Mouse (Mus musculus) hindbrain, postnatal 0 days (tissue): ENCODE results near the gene Fancg. TPM values are rescaled to one million over a fixed set of nuclear protein-coding genes. Genes with fewer than 3 reads are reported as not detected.
A peak's percentile ranks its signal among the peaks of the same experiment; 100 is the strongest.

Experiments
- ATAC-seq: fragments of 200-750 bp; cut with Nextera tagmentation; 2 replicates; pipeline ENCODE4 v1.8.0; 2017; ENCODE audit warnings: mild to moderate bottlenecking, moderate TSS enrichment, moderate library complexity
- DNase-seq: peaks from one replicate; pipeline ENCODE4 v3.0.0-alpha.2; 2015; ENCODE audit warnings: low spot score
- H3K27ac ChIP-seq: fragments of 300-500 bp; sonication (generic); 2 replicates; pipeline ENCODE4 v1.5.1; 2014; ENCODE audit warnings: mild to moderate bottlenecking
- H3K27me3 ChIP-seq: fragments of 300-500 bp; sonication (generic); 2 replicates; pipeline ENCODE4 v1.6.1; 2014; ENCODE audit warnings: low read length, mixed read lengths; ENCODE audit not compliant: insufficient read depth
- H3K36me3 ChIP-seq: fragments of 300-500 bp; sonication (generic); 2 replicates; pipeline ENCODE4 v1.6.1; 2014; ENCODE audit warnings: low read length, mixed read lengths; ENCODE audit not compliant: insufficient read depth
- H3K4me1 ChIP-seq: fragments of 300-500 bp; sonication (generic); 2 replicates; pipeline ENCODE4 v1.6.1; 2014; ENCODE audit warnings: antibody characterized with exemption, low read length, mixed read lengths; ENCODE audit not compliant: insufficient read depth
- H3K4me2 ChIP-seq: fragments of 300-500 bp; sonication (generic); 2 replicates; pipeline ENCODE4 v1.6.1; 2014; ENCODE audit warnings: low read depth, mild to moderate bottlenecking, low read length, moderate library complexity, mixed read lengths
- H3K4me3 ChIP-seq: fragments of 300-500 bp; sonication (generic); 2 replicates; pipeline ENCODE4 v1.5.1; 2014; ENCODE audit warnings: low read length
- H3K9ac ChIP-seq: fragments of 300-500 bp; sonication (generic); replicated peaks from 2 replicates; pipeline ENCODE4 v1.6.1; 2014; ENCODE audit warnings: mild to moderate bottlenecking, low read length, moderate library complexity, mixed read lengths
- H3K9me3 ChIP-seq: fragments of 300-500 bp; sonication (generic); 2 replicates; pipeline ENCODE4 v1.6.1; 2016; ENCODE audit warnings: low read length, mixed read lengths
- CTCF ChIP-seq: IDR thresholded peaks from 2 replicates; pipeline ENCODE4 v1.5.1; 2016; ENCODE audit warnings: antibody characterized with exemption, control low read depth, low read depth
- WGBS: fragments of 180-500 bp; shearing (Covaris S2); extraction: QIAGEN DNeasy Blood & Tissue Kit; methylation state at CpG from one replicate; pipeline ENCODE4 v1.1.7; 2014; 5-methylcytosine and 5-hydroxymethylcytosine counted together
- polyA plus RNA-seq: library from polyadenylated mRNA; unstranded; fragments of >200 nt; fragmentation: Nextera tagmentation; extraction: Ambion mirVana; gene quantifications from 2 replicates; pipeline ENCODE4 v1.2.1, GENCODE M21; 2015
- total RNA-seq: library from RNA; depleted of rRNA; stranded (reverse); fragments of >200 nt; gene quantifications from 2 replicates; pipeline ENCODE4 v1.2.3, GENCODE M21; 2014; rRNA removed

The Fancg gene
- total RNA-seq = 10.5 and 13.1 TPM in 2 replicates
- polyA plus RNA-seq = 14.2 and 14.5 TPM in 2 replicates

DNA sequence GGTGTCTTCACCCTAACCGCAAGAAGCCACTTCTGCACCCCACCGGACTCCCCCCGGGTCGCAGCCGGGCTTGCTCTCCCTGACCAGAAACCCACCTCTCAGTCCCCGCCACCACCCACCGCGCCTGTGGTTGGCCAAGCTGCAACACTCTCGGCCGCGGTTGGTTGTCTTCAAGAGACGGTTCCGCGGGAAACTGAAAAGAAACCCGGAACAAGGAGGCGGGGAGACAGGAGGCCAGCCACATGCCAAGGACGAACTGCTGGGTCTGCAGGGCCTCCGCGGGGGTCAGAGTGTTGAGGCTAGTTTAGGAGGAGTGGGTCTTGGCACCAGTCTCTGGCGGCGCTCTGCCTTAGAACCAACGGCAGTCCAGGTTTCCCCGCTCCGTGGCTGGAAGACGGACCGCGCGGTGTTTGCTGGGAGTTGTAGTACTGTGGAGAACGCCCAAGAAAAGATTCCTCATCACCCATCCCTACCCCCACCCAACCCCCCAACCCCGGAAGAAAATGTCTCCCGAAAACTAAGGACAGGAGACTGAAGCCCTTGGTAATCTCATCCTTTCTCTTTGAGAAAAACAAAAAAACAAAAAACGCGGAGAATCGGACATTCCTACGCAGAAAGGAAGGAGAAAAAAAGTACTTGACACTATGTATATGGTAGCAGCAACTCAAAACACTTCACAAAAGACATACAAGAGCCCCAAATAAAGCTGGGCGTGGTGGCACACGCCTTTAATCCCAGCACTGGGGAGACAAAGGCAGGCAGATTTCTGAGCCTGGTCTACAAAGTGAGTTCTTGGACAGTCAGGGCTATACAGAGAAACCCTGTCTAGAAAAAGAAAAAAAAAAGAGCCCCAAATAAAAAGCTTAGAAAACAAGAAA lies at the start of gene Fancg:
Gene Fancg, minus strand, starts transcription at position 346 of the 878 bp plus-strand sequence.
- H3K27ac ChIP-seq = no peak within 1 kb of the TSS
- peak within 1 kb of the TSS; percentile 92 for H3K4me2 ChIP-seq
- H3K9me3 ChIP-seq = no peaks in the 10 kb centered on the region
- peak within 1 kb of the TSS; percentile 59 for H3K9ac ChIP-seq
- H3K27me3 ChIP-seq = no peaks in the 10 kb centered on the region
- peak within 1 kb of the TSS; percentile 72 for H3K4me3 ChIP-seq
- no peak for TF ChIP-seq CTCF
- H3K36me3 ChIP-seq = no peaks in the 10 kb centered on the region
- no peaks in the 10 kb centered on the region for H3K4me1 ChIP-seq
- DNase-seq = peak; percentile 87
- under 1% methylated on average over 37 of the region's 37 CpGs for WGBS
- ATAC-seq = peak; percentile 92

DNA sequence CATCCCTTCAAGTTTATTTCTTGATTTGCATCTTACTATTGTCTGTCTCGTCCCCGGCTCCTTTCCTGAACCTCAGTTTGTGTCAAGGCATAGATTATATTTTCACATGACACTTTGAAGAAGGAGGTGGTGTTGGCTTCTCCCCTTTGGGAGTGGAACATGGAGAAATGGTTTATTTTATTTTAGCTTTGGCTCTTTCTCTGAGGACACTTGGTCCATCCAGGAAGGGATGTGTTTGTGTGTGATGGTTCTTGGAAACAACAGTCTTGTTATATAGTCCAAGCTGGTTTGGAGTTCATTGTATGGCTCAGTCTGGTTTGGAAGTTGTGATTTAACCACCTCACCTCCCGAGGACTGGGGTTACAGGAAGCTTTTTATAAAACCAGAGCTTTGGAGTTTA lies 49.4 kb upstream of the Fancg start:
- no peak for ATAC-seq
- Histone ChIP-seq H3K4me1 (peaks cover 3% of the 10 kb centered on the region; the same call in 1 of the 2 replicates), H3K27ac (no peak overlapping the region)

DNA sequence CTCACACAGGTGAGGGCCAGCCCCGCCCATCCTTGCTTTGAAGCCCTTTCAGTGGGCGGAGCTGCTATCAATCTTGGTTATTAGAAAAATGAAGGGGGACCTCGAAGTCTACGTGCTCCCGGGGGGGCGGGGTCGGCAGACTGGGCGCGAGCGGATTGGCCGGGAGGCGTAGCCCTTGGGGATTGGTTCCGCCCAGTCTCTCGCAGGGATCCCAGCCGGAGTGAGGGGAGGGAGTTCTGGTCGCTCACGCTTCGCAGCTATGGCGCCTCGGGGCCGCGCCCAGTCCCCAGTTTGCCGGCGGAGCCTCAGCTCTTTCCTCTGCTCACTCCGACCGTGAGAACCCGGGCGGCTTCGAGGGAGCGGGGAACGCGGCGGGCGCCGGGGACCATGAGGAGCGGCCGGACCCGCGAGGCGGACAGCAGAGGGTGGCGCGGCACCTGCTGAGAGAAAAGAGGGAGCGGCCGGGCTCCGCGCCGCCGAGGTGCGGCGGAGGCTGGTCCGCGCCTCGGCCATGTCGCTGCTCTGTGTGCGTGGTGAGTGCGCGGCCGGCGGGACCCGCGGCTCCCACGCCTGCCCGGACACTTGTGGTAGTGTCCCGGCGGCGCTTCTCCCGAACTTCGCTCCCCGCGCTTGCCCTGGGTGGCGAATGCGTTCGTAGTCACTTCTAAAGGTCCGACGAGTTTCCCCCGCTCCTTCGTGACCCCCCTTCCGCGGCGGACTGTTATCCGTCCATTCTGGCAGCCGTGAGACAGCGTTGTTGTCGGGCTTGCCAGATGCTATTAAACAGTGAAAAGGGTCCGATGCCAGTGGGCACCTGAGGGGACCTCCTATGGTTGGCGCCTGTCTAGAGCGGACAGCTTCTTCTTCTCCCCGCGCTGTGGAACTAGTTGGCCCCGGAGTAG lies 48.7 kb upstream of the Fancg start, which contains the start of gene Unc13b:
Gene Unc13b, plus strand, starts transcription at position 201 of the 902 bp plus-strand sequence.
- no peaks in the 10 kb centered on the region for H3K36me3 ChIP-seq
- H3K27ac ChIP-seq = peak within 1 kb of the TSS; percentile 72
- TF ChIP-seq CTCF = no peak
- peak within 1 kb of the TSS; percentile 81 for H3K9ac ChIP-seq
- DNase-seq = peak; percentile 96
- ATAC-seq = peak; percentile 97
- no peaks in the 10 kb centered on the region for H3K27me3 ChIP-seq
- no peaks in the 10 kb centered on the region for H3K9me3 ChIP-seq
- peak within 1 kb of the TSS; percentile 88 for H3K4me3 ChIP-seq
- WGBS = under 1% methylated on average over 88 of the region's 90 CpGs
- H3K4me1 ChIP-seq = peaks cover 3% of the 10 kb centered on the region; the same call in 1 of the 2 replicates
- H3K4me2 ChIP-seq = peak within 1 kb of the TSS; percentile 82

More for the DNA sequence above, 49.4 kb upstream of the Fancg start:
- peak overlapping the region; percentile 82 for H3K4me2 ChIP-seq
- no peak for DNase-seq
- peak overlapping the region; percentile 88 for H3K4me3 ChIP-seq
- no peaks in the 10 kb centered on the region for H3K36me3 ChIP-seq
- H3K9ac ChIP-seq = peak overlapping the region; percentile 81; the same call in 1 of the 2 replicates
- H3K27me3 ChIP-seq = no peaks in the 10 kb centered on the region
- 20% methylated on average over 3 of the region's 3 CpGs for WGBS
- no peaks in the 10 kb centered on the region for H3K9me3 ChIP-seq
- TF ChIP-seq CTCF = no peak

DNA sequence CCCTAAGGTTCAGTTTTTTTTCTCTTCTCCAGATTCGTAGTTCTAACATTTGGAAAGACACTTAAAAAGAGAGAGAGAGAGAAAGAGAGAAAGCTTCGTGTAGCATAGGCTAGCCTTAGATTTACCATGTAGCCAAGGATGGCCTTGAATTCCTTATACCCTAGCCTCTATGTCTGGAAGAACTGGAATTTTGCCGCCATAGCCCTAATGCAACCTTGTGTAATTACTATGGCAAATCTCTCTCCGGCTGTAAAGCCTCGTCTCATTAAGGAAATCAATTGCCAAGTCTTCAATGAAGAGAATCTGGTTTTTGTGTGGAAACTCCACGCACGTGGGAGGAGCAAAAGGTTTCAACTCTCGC lies 48.1 kb upstream of the Fancg start:
- H3K9ac ChIP-seq = no peak overlapping the region
- WGBS = 17% methylated on average over 8 of the region's 8 CpGs
- ATAC-seq = no peak

DNA sequence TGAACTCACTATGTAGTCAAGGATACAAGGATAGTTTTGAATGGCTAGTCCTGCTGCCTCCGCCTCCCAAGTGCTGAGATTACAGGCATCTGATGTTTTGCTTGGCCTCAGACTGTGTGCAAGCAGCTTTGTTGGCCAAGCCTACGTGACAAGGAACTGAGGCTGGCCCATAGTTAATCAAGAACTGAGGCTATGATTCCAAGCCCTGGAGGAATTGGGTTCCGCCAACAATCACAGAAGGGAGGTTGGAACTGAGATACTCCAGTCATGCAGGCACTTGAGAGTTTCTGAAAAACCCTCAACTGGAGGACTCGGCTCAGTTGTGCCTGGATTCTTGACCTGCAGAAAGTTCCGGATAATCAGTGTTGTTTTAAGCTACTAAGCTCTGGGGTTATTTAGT lies 47.3 kb upstream of the Fancg start:
- Histone ChIP-seq H3K36me3 (no peaks in the 10 kb centered on the region), H3K9ac (no peak overlapping the region), H3K27ac (no peak overlapping the region), H3K9me3 (no peaks in the 10 kb centered on the region), H3K4me3 (no peak overlapping the region), H3K4me2 (no peak overlapping the region), H3K27me3 (no peaks in the 10 kb centered on the region), H3K4me1 (peaks cover 3% of the 10 kb centered on the region; the same call in 1 of the 2 replicates)
- ATAC-seq = no peak
- no peak for DNase-seq
- WGBS = 95% methylated on average over 5 of the region's 5 CpGs
- TF ChIP-seq CTCF = no peak

More for the DNA sequence above, 48.1 kb upstream of the Fancg start:
- Histone ChIP-seq H3K4me1 (peaks cover 3% of the 10 kb centered on the region; the same call in 1 of the 2 replicates), H3K27ac (no peak overlapping the region), H3K36me3 (no peaks in the 10 kb centered on the region), H3K4me2 (peak overlapping the region; percentile 82), H3K9me3 (no peaks in the 10 kb centered on the region), H3K27me3 (no peaks in the 10 kb centered on the region), H3K4me3 (peak overlapping the region; percentile 88)
- no peak for TF ChIP-seq CTCF
- DNase-seq = no peak

DNA sequence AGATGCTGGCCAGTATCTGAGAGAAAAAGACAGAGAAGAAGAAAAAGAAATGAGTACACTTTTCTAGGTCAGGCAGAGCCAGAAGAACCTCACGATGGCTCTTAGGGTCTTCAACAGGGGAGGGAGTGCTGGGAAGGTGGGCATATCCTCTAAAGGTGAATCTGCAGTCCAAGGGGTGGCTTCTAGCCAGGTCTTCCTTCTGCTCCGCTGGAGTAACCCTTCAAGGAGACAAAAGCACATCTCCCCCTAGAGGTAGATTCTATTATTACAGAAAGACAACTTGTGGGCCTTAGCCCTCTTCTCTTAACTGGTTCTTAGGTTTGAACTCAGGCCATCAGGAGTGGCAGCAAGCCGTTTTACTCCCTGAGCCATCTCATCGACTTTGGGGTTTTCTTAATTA lies 42.3 kb upstream of the Fancg start:
- DNase-seq (peak; percentile 84), ATAC-seq (0 out of 2 replicates have a peak, but pooled peaks have one; percentile 15)
- no peaks in the 10 kb centered on the region for H3K9me3 ChIP-seq
- H3K4me1 ChIP-seq = no peaks in the 10 kb centered on the region
- H3K27ac ChIP-seq = no peak overlapping the region
- peak; percentile 69 for TF ChIP-seq CTCF
- H3K27me3 ChIP-seq = no peaks in the 10 kb centered on the region
- WGBS = 15% methylated on average over 4 of the region's 4 CpGs
- H3K4me2 ChIP-seq = no peak overlapping the region
- H3K9ac ChIP-seq = no peak overlapping the region
- H3K4me3 ChIP-seq = no peak overlapping the region
- H3K36me3 ChIP-seq = no peaks in the 10 kb centered on the region
